Mouse (Mus musculus): Measurements from ENCODE around the gene Prune1.

The Prune1 gene

DNA sequence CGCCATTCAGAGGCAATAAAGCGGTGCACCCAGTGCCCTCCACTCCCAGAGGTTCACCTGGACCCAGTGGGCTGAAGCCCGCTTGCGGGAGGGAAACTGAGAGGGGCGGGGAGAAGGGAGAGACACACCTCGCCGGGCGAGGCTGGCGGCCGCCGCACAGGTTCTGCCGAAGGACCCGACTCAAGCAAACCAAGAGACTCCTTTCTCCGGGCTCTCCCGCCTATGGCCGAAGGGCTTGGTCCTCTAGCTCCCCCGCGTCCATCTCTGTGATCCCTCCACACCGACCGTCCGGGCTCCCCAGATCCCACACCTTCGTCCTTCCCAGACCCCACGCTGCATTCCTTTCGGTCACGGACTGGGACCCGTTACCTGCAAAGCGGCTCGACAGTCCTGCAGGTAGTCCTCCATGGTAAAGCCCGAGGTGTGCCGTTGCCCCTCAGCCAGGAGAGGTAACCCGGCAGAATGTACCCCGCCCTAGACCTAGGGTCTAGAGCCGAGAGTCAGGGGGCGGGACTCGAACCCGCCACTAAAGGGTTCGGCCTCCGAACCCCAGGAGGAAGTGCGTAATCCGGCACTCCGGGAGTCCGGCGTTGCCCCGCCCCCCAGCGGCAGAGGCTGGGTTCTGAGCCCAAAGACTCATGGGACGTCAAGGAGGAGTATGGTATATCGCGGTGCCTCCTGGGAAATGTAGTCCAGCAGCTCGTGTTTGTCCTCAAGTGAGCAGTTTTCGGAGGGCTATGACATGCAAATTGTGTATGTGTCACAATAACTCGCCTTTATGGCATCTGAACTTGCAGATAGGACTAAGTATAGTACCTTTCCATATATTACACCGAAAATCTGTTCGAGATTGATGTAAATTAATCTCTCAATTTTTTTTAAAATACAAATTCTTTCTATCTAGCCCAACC, at the start of gene Prune1, which contains the start of gene Mindy1:
Prune1 (minus strand) TSS at position 861 of the 911 bp plus-strand sequence.
Mindy1 (plus strand) TSS at position 130 of the 911 bp plus-strand sequence.
- in situ Hi-C loops (cut with MboI, MseI), result no loop called here

DNA sequence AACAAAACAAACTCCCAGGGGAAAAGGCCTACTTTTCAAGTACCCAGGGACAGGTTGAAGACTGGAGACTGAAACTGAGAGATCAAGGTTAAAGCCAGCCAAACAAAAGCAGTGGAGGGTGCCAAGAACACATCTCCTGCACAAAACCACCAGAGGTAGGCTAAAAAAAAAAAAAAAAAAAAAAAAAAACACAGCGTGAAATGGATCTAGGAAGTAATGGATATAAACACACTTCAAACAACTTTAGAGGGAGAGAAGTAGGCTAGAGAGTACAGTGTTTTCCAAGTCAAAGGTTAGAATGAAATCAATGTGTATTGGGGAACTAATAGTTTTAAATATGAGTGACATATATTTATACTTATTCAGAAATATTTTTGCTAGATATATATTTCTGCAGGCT, 49.7 kb upstream of the Prune1 start:
- in situ Hi-C loops (cut with MboI, MseI), result no loop called here

DNA sequence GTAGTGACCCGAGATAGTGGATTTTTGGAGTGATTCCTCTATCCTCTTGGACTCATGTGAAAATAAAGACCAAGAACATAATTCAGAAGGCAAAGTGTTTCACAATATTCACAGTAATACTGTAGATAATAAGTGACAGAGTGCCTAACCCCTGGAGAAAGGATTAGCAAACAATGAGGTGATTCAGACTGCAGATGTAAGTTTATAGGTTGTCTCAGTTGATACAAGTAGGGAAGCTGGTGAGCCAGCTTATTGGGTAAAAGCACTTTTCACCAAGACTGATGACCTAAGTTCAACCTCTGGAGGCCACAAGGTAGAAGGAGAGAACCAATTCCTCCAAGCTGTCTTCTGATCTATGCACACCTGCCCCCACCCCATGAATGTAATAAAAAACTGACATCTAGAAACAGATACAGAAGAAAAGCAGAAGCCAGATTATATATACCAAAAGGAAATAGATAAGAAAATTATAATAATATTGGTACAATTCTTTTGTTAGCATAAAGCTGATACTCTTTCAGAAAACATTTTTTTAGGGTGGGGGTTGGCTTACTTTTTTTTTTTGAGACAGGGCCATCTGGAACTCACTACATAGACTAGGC, 47.0 kb upstream of the Prune1 start:
- in situ Hi-C loops (cut with MboI, MseI), result no loop called here

DNA sequence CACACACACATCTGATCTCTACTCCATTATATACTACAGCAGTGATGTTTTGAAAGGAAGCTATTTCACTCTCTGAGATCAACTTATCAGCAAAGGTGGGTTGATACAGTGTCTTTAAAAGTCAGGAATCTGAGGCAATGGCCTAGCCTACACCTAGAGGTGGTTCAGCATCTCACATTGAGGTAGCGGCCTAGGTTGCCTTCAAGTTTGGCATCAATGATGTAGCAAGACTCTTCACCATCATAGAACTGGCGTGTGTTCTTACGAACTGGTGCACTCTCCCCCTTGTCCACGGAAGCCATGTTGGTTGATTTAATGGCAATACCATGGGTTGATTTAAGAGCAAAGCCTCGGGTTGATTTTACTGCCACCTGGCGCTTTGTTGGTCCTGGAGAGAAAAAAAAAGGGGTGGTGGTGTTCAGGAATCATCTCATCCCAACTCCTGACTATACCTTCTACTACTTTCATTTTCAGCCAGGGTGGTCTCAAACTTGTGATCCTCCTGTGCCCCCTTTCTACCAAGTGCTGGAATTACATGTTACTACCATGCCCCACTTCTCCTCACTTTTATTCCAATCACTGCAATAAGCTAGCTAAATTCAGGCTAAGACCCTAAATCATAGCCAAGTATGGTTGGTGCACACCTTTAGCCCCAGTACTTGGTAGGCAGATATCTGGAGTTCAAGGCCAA, 42.7 kb upstream of the Prune1 start:
- in situ Hi-C loops (cut with MboI, MseI), result no loop called here

DNA sequence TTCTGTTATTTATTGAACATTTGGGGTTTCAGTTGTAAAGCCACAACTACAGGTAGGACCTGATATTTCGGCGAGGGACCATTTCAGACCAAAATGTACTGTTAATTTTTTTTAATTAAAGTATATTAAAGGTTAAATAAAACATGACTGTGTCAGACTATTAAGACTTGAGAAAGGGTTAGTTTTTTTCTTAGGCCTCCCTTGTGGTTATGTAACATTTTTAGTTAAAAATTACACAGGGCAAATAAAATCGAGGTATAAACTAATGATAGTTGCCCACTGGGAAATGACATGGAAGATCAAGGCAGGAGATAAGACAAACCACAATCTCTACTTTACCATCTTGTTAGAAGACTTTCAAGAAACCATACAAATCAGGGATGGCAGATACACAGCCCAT, 41.6 kb upstream of the Prune1 start:
- in situ Hi-C loops (cut with MboI, MseI), result no loop called here

DNA sequence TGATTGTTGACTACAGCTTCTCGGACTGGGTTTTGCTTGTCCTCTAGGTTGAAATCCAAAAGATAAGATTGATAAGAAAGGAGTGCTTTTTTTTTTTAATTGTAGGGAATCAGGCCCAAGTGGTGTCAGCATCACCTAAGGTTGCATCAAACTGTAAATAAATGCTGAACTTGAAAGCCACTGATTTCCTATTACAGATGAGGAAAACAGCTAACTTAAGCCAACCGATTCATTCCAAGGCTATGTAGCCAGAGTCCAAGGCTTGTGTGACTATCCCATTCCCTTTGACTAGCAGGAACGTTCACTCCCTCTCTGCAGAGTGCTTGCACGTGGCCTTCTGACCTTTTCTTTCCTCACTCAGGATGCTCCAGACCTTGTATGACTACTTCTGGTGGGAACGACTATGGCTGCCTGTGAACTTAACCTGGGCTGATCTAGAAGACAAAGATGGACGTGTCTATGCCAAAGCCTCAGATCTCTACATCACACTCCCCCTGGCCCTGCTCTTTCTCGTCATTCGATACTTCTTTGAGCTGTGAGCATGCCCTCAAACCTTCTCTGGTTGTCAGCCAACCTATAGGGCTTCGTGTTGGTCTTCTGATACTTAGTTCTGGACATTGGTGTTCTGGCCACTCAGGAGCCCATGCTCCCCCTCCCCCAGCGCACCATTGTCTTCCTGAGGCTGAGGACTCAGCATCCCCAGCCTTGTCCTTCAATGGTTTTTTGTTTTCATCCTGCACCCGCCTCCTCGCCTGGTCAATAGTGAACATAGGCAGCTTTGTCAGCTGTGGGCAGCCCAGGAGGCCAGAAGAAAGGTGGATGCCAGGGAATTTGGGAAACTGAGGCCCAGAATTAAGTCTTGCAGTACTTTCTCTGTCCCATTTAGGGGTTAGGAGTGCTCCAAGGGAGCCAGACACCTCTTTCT, 38.1 kb upstream of the Prune1 start:
- in situ Hi-C loops (cut with MboI, MseI), result no loop called here

DNA sequence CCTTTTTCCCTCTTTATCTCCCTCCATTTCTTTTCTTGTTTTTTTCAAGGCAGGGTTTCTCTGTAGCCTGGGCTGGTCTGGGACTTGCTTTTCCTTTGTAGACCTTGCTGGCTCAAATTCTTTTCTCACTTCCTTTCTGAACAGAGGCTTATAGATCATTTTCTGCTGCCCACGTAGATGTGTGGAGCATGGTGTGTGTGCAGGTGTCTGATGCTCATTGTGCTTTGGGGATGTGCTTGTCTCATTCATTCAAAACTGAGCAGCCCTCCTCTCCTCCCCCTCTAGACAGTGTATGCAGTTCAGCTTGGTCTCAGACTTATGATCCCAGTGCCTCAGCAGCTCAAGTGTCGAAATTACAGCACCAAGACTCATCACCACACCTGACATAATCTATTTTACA, 37.2 kb upstream of the Prune1 start:
- in situ Hi-C loops (cut with MboI, MseI), result no loop called here

DNA sequence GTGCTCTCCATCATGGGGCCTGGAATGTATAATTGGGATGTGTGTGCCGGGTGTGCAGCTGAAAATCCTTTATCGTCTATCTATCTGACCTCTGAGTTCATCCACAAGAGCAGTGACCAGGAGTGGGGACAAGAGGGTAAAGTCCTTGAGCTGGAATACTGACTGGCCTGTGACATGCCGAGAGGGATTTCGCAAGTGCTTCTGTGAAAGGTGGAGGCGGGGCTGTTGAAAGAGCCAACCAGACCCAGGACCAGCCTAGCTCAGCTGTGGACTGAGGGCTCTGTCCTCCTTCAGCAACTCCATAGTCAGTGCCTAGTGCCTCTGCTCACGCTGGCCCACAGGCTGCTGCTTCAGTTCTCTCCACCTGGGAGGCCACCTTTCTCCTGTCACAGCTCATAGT, 36.7 kb upstream of the Prune1 start:
- in situ Hi-C loops (cut with MboI, MseI), result no loop called here

DNA sequence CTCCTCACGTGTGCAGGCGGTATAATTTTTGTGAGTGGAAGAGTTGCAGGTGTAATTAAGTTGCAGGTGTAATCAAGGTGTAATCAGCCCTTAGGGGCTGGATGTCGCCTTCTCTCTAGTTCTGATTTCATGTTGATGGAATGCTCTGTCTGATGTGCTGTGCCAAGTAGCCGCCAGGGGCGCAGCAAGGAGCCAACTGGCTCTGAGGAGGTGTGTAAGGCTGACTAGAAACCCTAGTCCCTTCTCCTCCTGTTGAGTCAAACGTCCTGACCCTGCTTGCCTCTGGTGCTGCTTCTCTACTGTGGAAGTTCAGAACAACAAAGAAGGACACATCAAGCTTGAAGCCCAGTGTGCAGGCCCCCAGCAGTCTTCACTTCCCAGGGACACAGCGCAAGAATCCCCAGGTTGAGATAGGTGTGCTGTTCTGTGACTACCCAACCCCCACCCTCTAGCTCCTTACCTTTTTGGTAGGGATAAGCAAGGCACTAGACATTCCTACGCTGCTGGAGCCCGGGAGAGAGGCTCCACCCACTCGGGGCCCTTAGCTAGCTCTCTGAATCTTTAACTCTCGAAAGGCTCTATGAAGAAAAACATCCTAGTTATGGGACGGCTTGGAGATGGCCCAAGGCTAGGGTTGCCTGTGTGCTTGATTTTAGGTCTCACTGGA, 35.7 kb upstream of the Prune1 start:
- in situ Hi-C loops (cut with MboI, MseI), result no loop called here

DNA sequence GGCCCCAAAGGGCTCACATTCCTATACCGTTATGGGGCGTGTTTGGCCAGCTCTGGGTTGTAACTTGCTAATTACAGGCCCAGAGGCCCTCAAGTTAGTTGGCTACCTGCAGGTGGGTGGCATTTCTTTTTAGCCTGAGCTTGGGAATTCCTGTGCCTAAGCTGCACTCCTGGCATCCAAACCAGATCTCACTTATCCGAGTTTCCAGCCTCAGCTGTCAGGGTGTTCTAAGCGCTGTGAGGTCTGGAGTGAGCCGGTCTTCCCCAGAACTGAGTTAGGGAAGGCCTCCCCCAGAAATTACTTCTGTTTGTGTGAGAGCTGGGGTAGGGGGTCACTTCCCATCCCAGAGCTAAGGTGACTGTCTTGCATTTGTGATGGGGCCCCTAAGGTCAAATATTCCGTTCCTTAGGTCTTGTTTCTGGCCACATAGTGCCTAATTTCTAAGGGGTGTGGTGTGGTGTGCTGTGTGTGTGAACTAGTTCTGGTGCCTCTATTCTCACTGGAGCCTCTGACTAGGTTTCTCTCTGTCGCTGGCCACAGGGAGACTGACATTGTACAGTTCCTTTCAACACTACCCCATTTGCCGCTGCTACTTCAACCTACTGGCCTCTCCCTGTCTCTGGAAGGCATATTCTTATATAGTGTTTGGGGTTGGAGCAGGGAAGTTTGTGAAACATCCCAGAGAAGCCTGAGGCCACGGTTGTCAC, 34.1 kb upstream of the Prune1 start:
- in situ Hi-C loops (cut with MboI, MseI), result no loop called here

DNA sequence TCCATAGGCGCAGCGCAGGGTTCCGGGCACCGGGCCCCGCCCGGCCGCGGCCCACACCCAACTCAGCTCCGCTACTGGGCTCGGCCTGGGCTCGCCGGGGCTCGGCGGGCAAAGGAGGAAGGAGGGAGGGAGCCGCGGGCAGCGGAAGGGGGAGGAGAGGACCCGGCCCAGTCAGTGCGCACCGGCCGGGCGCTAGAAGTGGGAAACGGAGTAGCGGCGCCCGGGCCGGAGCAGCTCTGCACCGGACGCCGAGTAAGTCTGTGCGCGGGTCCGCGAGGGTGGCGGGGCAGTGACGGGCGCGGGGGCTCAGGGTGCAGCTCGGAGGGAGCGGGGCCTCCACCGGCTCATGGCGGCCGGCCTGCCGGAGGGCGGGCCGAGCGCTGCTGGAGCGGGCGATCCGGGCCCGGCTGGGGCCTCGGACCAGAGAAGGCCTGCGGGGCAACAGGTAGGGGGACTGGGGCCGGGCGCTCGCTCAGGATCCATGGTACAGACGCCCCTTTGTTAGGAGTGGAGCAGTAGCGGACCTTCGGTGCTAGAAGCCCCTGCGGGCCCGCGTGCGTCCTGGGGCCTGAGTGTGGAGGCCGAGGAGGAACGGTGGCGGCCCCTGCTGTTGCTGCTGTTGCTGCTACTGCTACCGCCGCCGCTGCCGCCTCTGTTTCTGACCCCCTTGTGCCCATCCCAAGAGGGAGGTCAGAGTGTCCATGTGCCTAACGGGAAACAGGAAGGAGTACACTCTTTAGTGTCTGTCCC, 33.4 kb upstream of the Prune1 start:
- in situ Hi-C loops (cut with MboI, MseI), result no loop called here

DNA sequence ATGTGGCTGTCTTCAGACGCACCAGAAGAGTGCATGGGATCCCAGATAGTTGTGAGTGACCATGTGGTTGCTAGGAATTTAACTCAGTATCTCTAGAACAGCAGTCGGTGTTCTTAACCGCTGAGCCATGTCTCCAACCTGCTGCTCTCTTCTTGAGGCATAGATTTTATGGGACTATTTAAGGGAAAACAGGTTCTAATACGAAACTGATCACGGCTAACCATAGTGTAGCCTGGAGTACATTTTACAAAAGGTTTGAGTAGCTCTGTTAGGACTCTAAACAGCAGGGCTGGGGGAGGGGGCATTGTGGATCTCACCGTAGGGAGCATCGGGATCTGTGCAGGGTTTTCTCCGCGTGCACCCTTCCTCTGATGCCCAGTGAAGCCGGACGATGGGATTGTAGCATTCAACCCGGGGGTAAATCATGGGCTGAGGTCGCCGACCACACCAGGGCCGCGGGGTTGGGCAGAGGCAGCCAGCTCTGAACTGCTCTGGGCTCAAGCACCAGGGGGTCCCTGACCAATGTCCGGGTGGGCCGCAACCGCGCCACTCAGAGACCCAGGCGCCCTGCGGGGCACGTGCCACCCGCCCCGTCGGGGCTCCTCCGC, 32.7 kb upstream of the Prune1 start, which contains the start of gene Cers2:
Cers2 (plus strand) TSS at position 306 of the 608 bp plus-strand sequence.
- in situ Hi-C loops (cut with MboI, MseI), result no loop called here

DNA sequence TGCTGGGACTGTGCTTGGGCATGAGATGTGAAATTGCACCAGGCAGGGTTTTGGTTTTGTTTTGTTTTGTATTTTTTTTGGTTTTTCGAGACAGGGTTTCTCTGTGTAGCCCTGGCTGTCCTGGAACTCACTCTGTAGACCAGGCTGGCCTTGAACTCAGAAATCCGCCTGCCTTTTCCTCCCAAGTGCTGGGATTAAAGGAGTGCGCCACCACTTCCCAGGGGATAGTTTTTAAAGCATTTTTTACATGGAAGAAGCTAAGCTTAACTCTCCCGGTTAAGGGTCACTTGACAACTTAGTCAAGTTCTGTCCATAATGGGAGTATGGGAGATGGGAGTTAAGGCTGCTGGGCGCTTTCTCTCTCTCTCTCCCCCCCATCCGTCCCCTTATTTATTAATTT, 32.2 kb upstream of the Prune1 start:
- in situ Hi-C loops (cut with MboI, MseI), result no loop called here

DNA sequence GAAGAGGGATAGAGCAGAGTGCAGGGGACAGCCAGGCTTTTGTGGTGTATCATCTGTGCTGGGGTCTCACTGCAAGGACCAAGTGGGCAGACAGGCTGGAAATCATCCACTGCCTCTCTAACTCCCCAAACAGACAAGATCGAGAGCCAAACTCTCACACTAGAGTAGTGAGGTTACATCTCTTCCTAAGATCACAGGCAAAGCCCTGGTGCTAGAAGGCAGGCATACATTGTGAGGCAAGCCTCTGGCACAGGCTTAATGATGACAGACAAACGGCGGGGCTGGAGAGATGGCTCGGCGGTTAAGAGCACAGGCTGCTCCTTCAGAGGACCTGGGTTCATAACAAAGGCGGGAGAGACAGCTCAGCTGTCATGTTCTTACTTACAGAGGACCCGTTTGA, 31.6 kb upstream of the Prune1 start:
- in situ Hi-C loops (cut with MboI, MseI), result no loop called here

DNA sequence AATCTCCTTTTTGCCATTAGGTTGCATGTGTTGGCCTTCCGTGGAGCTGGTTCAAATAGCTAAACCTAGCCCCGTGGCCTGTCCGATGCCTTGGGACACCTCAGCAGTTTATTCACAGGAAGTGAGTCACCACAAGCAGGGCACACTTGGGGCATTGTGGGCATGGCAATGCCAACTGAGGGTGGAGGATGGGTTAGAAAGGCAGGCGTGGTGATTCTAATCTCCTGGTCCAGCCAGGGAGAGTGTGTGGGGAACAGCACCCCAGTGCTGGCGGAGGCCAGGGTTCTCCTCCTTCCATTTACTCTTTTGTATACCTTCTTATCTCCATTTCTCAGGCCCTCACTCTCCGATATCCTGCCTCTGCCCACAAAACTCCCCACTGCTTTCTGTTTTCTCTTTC, 30.7 kb upstream of the Prune1 start:
- in situ Hi-C loops (cut with MboI, MseI), result no loop called here

DNA sequence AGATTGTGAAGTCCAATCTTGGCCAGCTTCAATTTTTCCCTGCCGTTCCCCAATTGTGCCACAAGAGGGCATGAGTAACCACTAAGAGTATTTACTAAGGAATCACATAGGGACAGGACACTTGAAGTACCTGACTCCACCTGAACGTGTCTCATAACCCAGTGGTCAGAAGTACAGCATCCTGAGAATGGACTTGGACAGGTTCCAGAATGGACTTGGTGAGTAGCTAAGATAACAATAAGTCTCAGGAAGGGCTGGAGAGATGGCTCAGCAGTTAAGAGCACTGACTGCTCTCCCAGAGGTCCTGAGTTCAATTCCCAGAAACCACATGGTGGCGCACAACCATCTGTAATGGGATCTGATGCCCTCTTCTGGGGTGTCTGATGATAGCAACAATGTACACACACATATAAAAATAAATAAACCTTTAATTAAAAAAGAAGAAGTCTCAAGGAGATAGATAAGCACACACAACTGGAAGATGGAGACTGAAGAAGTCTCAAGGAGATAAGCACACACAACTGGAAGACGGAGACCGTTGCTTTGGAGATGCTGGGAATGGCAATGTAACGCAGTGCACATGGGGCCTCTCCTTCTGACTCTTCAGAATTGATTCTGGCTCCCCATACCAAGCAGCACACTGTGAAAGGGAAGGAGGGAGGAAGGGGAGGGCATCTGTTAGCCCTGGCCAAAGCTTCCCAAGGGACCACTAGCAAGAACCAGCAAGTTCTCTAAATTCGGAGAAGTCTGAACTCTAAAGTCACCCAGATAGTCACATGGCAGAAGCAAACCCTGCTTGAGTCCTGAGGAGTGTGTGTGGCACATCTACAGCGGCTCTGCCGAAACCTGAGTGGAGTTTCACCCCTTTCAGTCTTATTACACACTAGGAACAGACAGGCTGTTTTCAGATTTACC, 29.3 kb upstream of the Prune1 start:
- in situ Hi-C loops (cut with MboI, MseI), result no loop called here

DNA sequence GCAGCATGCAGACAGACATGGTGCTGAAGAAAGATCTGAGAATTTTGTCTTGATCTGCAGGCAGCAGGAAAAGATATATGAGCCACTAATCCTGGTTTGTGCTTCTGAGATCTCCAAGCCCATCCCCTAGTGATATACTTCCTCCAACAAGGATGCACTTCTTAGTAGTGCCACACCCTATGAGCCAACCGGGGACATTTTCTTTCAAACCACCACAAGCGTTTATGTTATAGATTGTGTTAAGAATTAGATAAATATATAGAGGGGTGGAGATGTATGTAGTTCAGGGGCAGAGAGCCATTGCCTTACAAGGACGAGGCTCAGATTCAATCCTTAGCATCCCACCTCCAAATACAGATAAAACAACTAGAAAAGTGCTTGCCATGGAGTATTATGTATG, 28.6 kb upstream of the Prune1 start:
- in situ Hi-C loops (cut with MboI, MseI), result no loop called here

DNA sequence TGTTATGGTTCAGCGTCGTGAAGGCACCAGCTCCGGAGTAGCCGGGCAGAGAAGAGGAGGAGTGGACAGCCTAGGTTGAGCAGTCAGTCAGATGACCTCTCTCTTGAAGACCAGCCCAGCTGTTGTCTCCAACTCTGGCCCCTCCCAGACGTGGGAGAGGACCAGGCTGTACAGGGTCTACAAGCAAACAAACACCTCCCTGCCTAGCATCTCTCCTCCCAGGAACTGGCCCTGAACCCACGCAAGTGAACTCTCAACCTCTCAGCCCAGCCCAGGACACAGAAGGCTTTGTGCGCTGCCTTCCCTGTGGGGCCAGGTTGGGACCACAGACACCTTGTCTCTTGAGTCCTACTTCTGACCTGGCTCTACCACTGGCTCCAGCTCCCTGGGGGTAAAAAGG, 25.2 kb upstream of the Prune1 start, which contains the start of gene Anxa9:
Anxa9 (minus strand) TSS at position 77 of the 400 bp plus-strand sequence.
- in situ Hi-C loops (cut with MboI, MseI), result no loop called here

Data from T-helper 1 cell (primary cell).